Mouse (Mus musculus): ENCODE measurements around the gene Rplp0. TPM values are rescaled to one million over a fixed set of nuclear protein-coding genes. Genes with fewer than 3 reads are reported as not detected.

The Rplp0 gene
- 1,038 and 1,071 TPM in 2 replicates for polyA plus RNA-seq (2014; fragmentation: Nextera tagmentation; extraction: Ambion mirVana)

GRCm38 (mm10) chr5:115559237-115560101, at the start of gene Rplp0:
Gene Rplp0 (plus strand): TSS chr5:115559467.
- peak; percentile 99 for ATAC-seq (ENCODE audit: low FRiP score, low TSS enrichment)
- H3K4me2 ChIP-seq (ENCODE audit: low read length): peak within 1 kb of the TSS; percentile 73
- WGBS: under 1% methylated on average over 78 of the region's 78 CpGs
- peak within 1 kb of the TSS; percentile 75 for H3K27ac ChIP-seq (replicated peaks; ENCODE audit: low read depth, low read length)
- peak within 1 kb of the TSS; percentile 70 for H3K4me3 ChIP-seq (replicated peaks; ENCODE audit: low read depth, low read length)
- DNase-seq: peak; percentile 99
- no peaks in the 10 kb centered on the region for H3K27me3 ChIP-seq (ENCODE audit: control insufficient read depth, insufficient read depth, low read length)
- H3K9ac ChIP-seq (replicated peaks; ENCODE audit: low read length): peak within 1 kb of the TSS; percentile 90
- H3K36me3 ChIP-seq (ENCODE audit: control insufficient read depth, insufficient read depth, low read length): peaks cover 36% of the 10 kb centered on the region
- H3K9me3 ChIP-seq (ENCODE audit: control insufficient read depth, low read length): no peaks in the 10 kb centered on the region
- peaks cover 10% of the 10 kb centered on the region for H3K4me1 ChIP-seq (ENCODE audit: control insufficient read depth, insufficient read depth, low read length)

GRCm38 (mm10) chr5:115509790-115510689, 49.2 kb upstream of the Rplp0 start:
- H3K4me2 ChIP-seq (ENCODE audit: low read length): peak overlapping the region; percentile 87; the same call in 1 of the 2 replicates
- H3K9ac ChIP-seq (replicated peaks; ENCODE audit: low read length): no peak overlapping the region
- ATAC-seq (ENCODE audit: low FRiP score, low TSS enrichment) (no peak), DNase-seq (no peak)
- H3K27me3 ChIP-seq (ENCODE audit: control insufficient read depth, insufficient read depth, low read length): no peaks in the 10 kb centered on the region
- H3K27ac ChIP-seq (replicated peaks; ENCODE audit: low read depth, low read length): no peak overlapping the region
- H3K4me3 ChIP-seq (replicated peaks; ENCODE audit: low read depth, low read length): no peak overlapping the region
- no peaks in the 10 kb centered on the region for H3K36me3 ChIP-seq (ENCODE audit: control insufficient read depth, insufficient read depth, low read length)
- 56% methylated on average over 15 of the region's 15 CpGs for WGBS
- H3K9me3 ChIP-seq (ENCODE audit: control insufficient read depth, low read length): no peaks in the 10 kb centered on the region
- peaks cover 29% of the 10 kb centered on the region for H3K4me1 ChIP-seq (ENCODE audit: control insufficient read depth, insufficient read depth, low read length)

- DNase-seq (no peak), ATAC-seq (ENCODE audit: low FRiP score, low TSS enrichment) (no peak)
- 90% methylated on average over 7 of the region's 7 CpGs for WGBS
Observed at GRCm38 (mm10) chr5:115512375-115512774, 46.9 kb upstream of the Rplp0 start.

GRCm38 (mm10) chr5:115513246-115513645, 46.0 kb upstream of the Rplp0 start:
- Histone ChIP-seq H3K4me1 (ENCODE audit: control insufficient read depth, insufficient read depth, low read length) (peaks cover 16% of the 10 kb centered on the region), H3K4me2 (ENCODE audit: low read length) (no peak overlapping the region), H3K9me3 (ENCODE audit: control insufficient read depth, low read length) (no peaks in the 10 kb centered on the region), H3K27me3 (ENCODE audit: control insufficient read depth, insufficient read depth, low read length) (no peaks in the 10 kb centered on the region), H3K4me3 (replicated peaks; ENCODE audit: low read depth, low read length) (no peak overlapping the region), H3K9ac (replicated peaks; ENCODE audit: low read length) (no peak overlapping the region), H3K27ac (replicated peaks; ENCODE audit: low read depth, low read length) (no peak overlapping the region), H3K36me3 (ENCODE audit: control insufficient read depth, insufficient read depth, low read length) (no peaks in the 10 kb centered on the region)
- 97% methylated on average over 14 of the region's 14 CpGs for WGBS
- no peak for ATAC-seq (ENCODE audit: low FRiP score, low TSS enrichment)
- DNase-seq: no peak

More at GRCm38 (mm10) chr5:115512375-115512774, 46.9 kb upstream of the Rplp0 start:
- Histone ChIP-seq H3K27ac (replicated peaks; ENCODE audit: low read depth, low read length) (no peak overlapping the region), H3K27me3 (ENCODE audit: control insufficient read depth, insufficient read depth, low read length) (no peaks in the 10 kb centered on the region), H3K4me1 (ENCODE audit: control insufficient read depth, insufficient read depth, low read length) (peaks cover 25% of the 10 kb centered on the region), H3K36me3 (ENCODE audit: control insufficient read depth, insufficient read depth, low read length) (no peaks in the 10 kb centered on the region), H3K9me3 (ENCODE audit: control insufficient read depth, low read length) (no peaks in the 10 kb centered on the region), H3K4me2 (ENCODE audit: low read length) (no peak overlapping the region), H3K4me3 (replicated peaks; ENCODE audit: low read depth, low read length) (no peak overlapping the region), H3K9ac (replicated peaks; ENCODE audit: low read length) (no peak overlapping the region)

- Histone ChIP-seq H3K27ac (replicated peaks; ENCODE audit: low read depth, low read length) (no peak overlapping the region), H3K4me1 (ENCODE audit: control insufficient read depth, insufficient read depth, low read length) (peaks cover 11% of the 10 kb centered on the region), H3K36me3 (ENCODE audit: control insufficient read depth, insufficient read depth, low read length) (no peaks in the 10 kb centered on the region), H3K4me3 (replicated peaks; ENCODE audit: low read depth, low read length) (no peak overlapping the region), H3K9ac (replicated peaks; ENCODE audit: low read length) (no peak overlapping the region), H3K4me2 (ENCODE audit: low read length) (no peak overlapping the region), H3K9me3 (ENCODE audit: control insufficient read depth, low read length) (no peaks in the 10 kb centered on the region), H3K27me3 (ENCODE audit: control insufficient read depth, insufficient read depth, low read length) (no peaks in the 10 kb centered on the region)
- DNase-seq: no peak
- no peak for ATAC-seq (ENCODE audit: low FRiP score, low TSS enrichment)
- 93% methylated on average over 16 of the region's 16 CpGs for WGBS
Observed at GRCm38 (mm10) chr5:115513721-115514120, 45.5 kb upstream of the Rplp0 start.

- Histone ChIP-seq H3K9ac (replicated peaks; ENCODE audit: low read length) (no peak overlapping the region), H3K27ac (replicated peaks; ENCODE audit: low read depth, low read length) (no peak overlapping the region), H3K4me2 (ENCODE audit: low read length) (no peak overlapping the region), H3K36me3 (ENCODE audit: control insufficient read depth, insufficient read depth, low read length) (no peaks in the 10 kb centered on the region), H3K27me3 (ENCODE audit: control insufficient read depth, insufficient read depth, low read length) (no peaks in the 10 kb centered on the region), H3K4me3 (replicated peaks; ENCODE audit: low read depth, low read length) (no peak overlapping the region), H3K9me3 (ENCODE audit: control insufficient read depth, low read length) (no peaks in the 10 kb centered on the region), H3K4me1 (ENCODE audit: control insufficient read depth, insufficient read depth, low read length) (peaks cover 6% of the 10 kb centered on the region; the same call in 1 of the 2 replicates)
- DNase-seq (no peak), ATAC-seq (ENCODE audit: low FRiP score, low TSS enrichment) (no peak)
- WGBS: 92% methylated on average over 6 of the region's 6 CpGs
Observed at GRCm38 (mm10) chr5:115514346-115514745, 44.9 kb upstream of the Rplp0 start.

GRCm38 (mm10) chr5:115514896-115515587, 44.2 kb upstream of the Rplp0 start:
- no peak overlapping the region for H3K4me2 ChIP-seq (ENCODE audit: low read length)
- ATAC-seq (ENCODE audit: low FRiP score, low TSS enrichment): no peak

More at GRCm38 (mm10) chr5:115514896-115515587, 44.2 kb upstream of the Rplp0 start:
- H3K27me3 ChIP-seq (ENCODE audit: control insufficient read depth, insufficient read depth, low read length): no peaks in the 10 kb centered on the region
- no peak overlapping the region for H3K9ac ChIP-seq (replicated peaks; ENCODE audit: low read length)
- 0 out of 2 replicates have a peak overlapping the region, but pooled peaks have one; percentile 32 for H3K27ac ChIP-seq (replicated peaks; ENCODE audit: low read depth, low read length)
- DNase-seq: no peak
- H3K4me1 ChIP-seq (ENCODE audit: control insufficient read depth, insufficient read depth, low read length): no peaks in the 10 kb centered on the region; the same call in 1 of the 2 replicates
- WGBS: 72% methylated on average over 20 of the region's 20 CpGs
- no peaks in the 10 kb centered on the region for H3K36me3 ChIP-seq (ENCODE audit: control insufficient read depth, insufficient read depth, low read length)
- no peak overlapping the region for H3K4me3 ChIP-seq (replicated peaks; ENCODE audit: low read depth, low read length)
- no peaks in the 10 kb centered on the region for H3K9me3 ChIP-seq (ENCODE audit: control insufficient read depth, low read length)
